Mouse (Mus musculus) forebrain, postnatal 0 days (tissue): Measurements from ENCODE around the gene Cbx7. TPM values are rescaled to one million over a fixed set of nuclear protein-coding genes. Genes with fewer than 3 reads are reported as not detected.

Experiments
- ATAC-seq: fragments of 200-750 bp; cut with Nextera tagmentation; 2 replicates; pipeline ENCODE4 v1.8.0; 2017; ENCODE audit warnings: mild to moderate bottlenecking, moderate library complexity
- DNase-seq: peaks from one replicate; pipeline ENCODE4 v3.0.0-alpha.2; 2015
- H3K27ac ChIP-seq: fragments of 300-500 bp; sonication (generic); 2 replicates; pipeline ENCODE4 v1.5.1; 2014; ENCODE audit warnings: low read depth, mild to moderate bottlenecking, antibody characterized with exemption, low read length, moderate library complexity, mixed read lengths
- H3K27me3 ChIP-seq: fragments of 300-500 bp; sonication (generic); 2 replicates; pipeline ENCODE4 v1.6.1; 2014; ENCODE audit warnings: mild to moderate bottlenecking, low read length, mixed read lengths; ENCODE audit not compliant: insufficient read depth
- H3K36me3 ChIP-seq: fragments of 300-500 bp; sonication (generic); 2 replicates; pipeline ENCODE4 v1.6.1; 2014; ENCODE audit warnings: mild to moderate bottlenecking, moderate library complexity; ENCODE audit not compliant: insufficient read depth
- H3K4me1 ChIP-seq: fragments of 300-500 bp; sonication (generic); 2 replicates; pipeline ENCODE4 v1.6.1; 2014; ENCODE audit warnings: antibody characterized with exemption; ENCODE audit not compliant: insufficient read depth
- H3K4me2 ChIP-seq: fragments of 300-500 bp; sonication (generic); 2 replicates; pipeline ENCODE4 v1.6.1; 2014; ENCODE audit warnings: low read depth, mild to moderate bottlenecking, moderate library complexity
- H3K4me3 ChIP-seq: fragments of 300-500 bp; sonication (generic); 2 replicates; pipeline ENCODE4 v1.5.1; 2014; ENCODE audit warnings: low read depth, low read length, mixed read lengths
- H3K9ac ChIP-seq: fragments of 300-500 bp; sonication (generic); 2 replicates; pipeline ENCODE4 v1.6.1; 2014; ENCODE audit warnings: mild to moderate bottlenecking
- H3K9me3 ChIP-seq: fragments of 300-500 bp; sonication (generic); 2 replicates; pipeline ENCODE4 v1.6.1; 2016; ENCODE audit warnings: low read length
- CTCF ChIP-seq: sonication (generic); IDR thresholded peaks from 2 replicates; pipeline ENCODE4 v1.5.1; 2016; ENCODE audit warnings: antibody characterized with exemption, control low read depth, low read depth
- WGBS: fragments of 180-500 bp; shearing (Covaris S2); extraction: QIAGEN DNeasy Blood & Tissue Kit; methylation state at CpG from one replicate; pipeline ENCODE4 v1.1.7; 2014; 5-methylcytosine and 5-hydroxymethylcytosine counted together
- microRNA-seq, 2 experiments: library from miRNA; unstranded; fragments of <30 nt; microRNA quantifications; one replicate each; pipeline ENCODE4; 2016
- polyA plus RNA-seq: library from polyadenylated mRNA; unstranded; fragments of >200 nt; fragmentation: Nextera tagmentation; extraction: Ambion mirVana; gene quantifications from 2 replicates; pipeline ENCODE4 v1.2.1, GENCODE M21; 2015
- total RNA-seq: library from RNA; depleted of rRNA; stranded (reverse); fragments of >200 nt; gene quantifications from 2 replicates; pipeline ENCODE4 v1.2.3, GENCODE M21; 2014; rRNA removed

Cbx7 gene
- total and polyA plus RNA-seq, 2 experiments from 2014 or later: 3.1 to 11.1 TPM

GRCm38 (mm10) chr15:79867260-79868002 is 103.5 kb downstream of the Cbx7 start:
- ATAC-seq: no peak
- TF ChIP-seq CTCF: peak; percentile 23; the same call in 1 of the 2 replicates
- Histone ChIP-seq H3K27me3 (no peaks in the 10 kb centered on the region), H3K9me3 (no peaks in the 10 kb centered on the region), H3K4me3 (no peak overlapping the region), H3K36me3 (no peaks in the 10 kb centered on the region), H3K9ac (no peak overlapping the region), H3K4me2 (no peak overlapping the region), H3K4me1 (no peaks in the 10 kb centered on the region), H3K27ac (no peak overlapping the region)
- WGBS: 87% methylated on average over 3 of the region's 3 CpGs
- DNase-seq: no peak

Small RNA genes within 50 kb of the gene (microRNA-seq; reads per million reads assigned to microRNA genes)
- 0.39 to 1.1 reads per million in 2 experiments for gene Mir7213

Other genes with a start within 250 kb of the Cbx7 start
- gene Sun2, start 228.6 kb downstream of the Cbx7 start, total RNA-seq: 43.0 and 56.4 TPM in 2 replicates
- gene Sun2, start 228.6 kb downstream of the Cbx7 start, polyA plus RNA-seq: 2.3 and 3.7 TPM in 2 replicates
- gene Dnal4, start 193.3 kb downstream of the Cbx7 start, total RNA-seq: 58.3 and 59.2 TPM in 2 replicates
- gene Dnal4, start 193.3 kb downstream of the Cbx7 start, polyA plus RNA-seq: 81.5 and 94.5 TPM in 2 replicates
- gene Nptxr, start 166.4 kb downstream of the Cbx7 start, total RNA-seq: 129 and 184 TPM in 2 replicates
- gene Nptxr, start 166.4 kb downstream of the Cbx7 start, polyA plus RNA-seq: 41.9 and 87.3 TPM in 2 replicates
- 9.0 and 18.6 TPM in 2 replicates for gene Npcd, start 136.9 kb downstream of the Cbx7 start, total RNA-seq
- 3.7 and 4.0 TPM in 2 replicates for gene Npcd, start 136.9 kb downstream of the Cbx7 start, polyA plus RNA-seq
- gene Cbx6, start 136.4 kb downstream of the Cbx7 start, total RNA-seq: 69.1 and 86.8 TPM in 2 replicates
- gene Cbx6, start 136.4 kb downstream of the Cbx7 start, polyA plus RNA-seq: 27.5 and 53.8 TPM in 2 replicates
- gene Apobec3, start 79.5 kb downstream of the Cbx7 start, total RNA-seq: 4.0 and 5.3 TPM in 2 replicates
- 3.1 and 3.6 TPM in 2 replicates for gene Apobec3, start 79.5 kb downstream of the Cbx7 start, polyA plus RNA-seq
- 13.2 and 17.8 TPM in 2 replicates for gene Pdgfb, start 43.9 kb upstream of the Cbx7 start, total RNA-seq
- 4.6 and 7.6 TPM in 2 replicates for gene Pdgfb, start 43.9 kb upstream of the Cbx7 start, polyA plus RNA-seq
- 113 and 127 TPM in 2 replicates for gene Syngr1, start 120.2 kb upstream of the Cbx7 start, total RNA-seq
- gene Syngr1, start 120.2 kb upstream of the Cbx7 start, polyA plus RNA-seq: 58.6 and 69.0 TPM in 2 replicates
- gene Rpl3, start 120.7 kb upstream of the Cbx7 start, total RNA-seq: 804 and 1,069 TPM in 2 replicates
- 578 and 651 TPM in 2 replicates for gene Rpl3, start 120.7 kb upstream of the Cbx7 start, polyA plus RNA-seq
- 48.8 and 52.1 TPM in 2 replicates for gene Tab1, start 162.0 kb upstream of the Cbx7 start, total RNA-seq
- gene Tab1, start 162.0 kb upstream of the Cbx7 start, polyA plus RNA-seq: 21.6 and 25.7 TPM in 2 replicates
- 62.8 and 65.6 TPM in 2 replicates for gene Mgat3, start 202.6 kb upstream of the Cbx7 start, total RNA-seq
- gene Mgat3, start 202.6 kb upstream of the Cbx7 start, polyA plus RNA-seq: 7.5 and 9.9 TPM in 2 replicates